Mouse (Mus musculus): ENCODE measurements around the gene Abca2. TPM values are rescaled to one million over a fixed set of nuclear protein-coding genes. Genes with fewer than 3 reads are reported as not detected.
"Not testable (repeated sequence)": the region's sequence is repeated elsewhere in the genome, so short reads cannot be mapped to it uniquely, and the experiment has no call there.

The Abca2 gene
- polyA plus RNA-seq, 1 experiment from 2014 or later, result 6.2 TPM

GRCm38 (mm10) chr2:25402377-25402971, 26.0 kb upstream of the Abca2 start:
- Histone ChIP-seq H3K36me3 (peaks cover 10% of the 10 kb centered on the region; the same call in 1 of the 2 replicates), H3K27me3 (ENCODE audit: low read depth, poor library complexity, severe bottlenecking) (peaks cover 68% of the 10 kb centered on the region), H3K4me3 (peak overlapping the region; percentile 83), H3K4me1 (peaks cover 40% of the 10 kb centered on the region), H3K9me3 (replicated peaks) (no peaks in the 10 kb centered on the region), H3K27ac (replicated peaks) (peak overlapping the region; percentile 88)
- WGBS, result 1% methylated on average over 13 of the region's 13 CpGs
- peak; percentile 81 for DNase-seq (ENCODE audit: low spot score)

- peak; percentile 74 for DNase-seq (ENCODE audit: low spot score)
- peak overlapping the region; percentile 88 for H3K27ac ChIP-seq (replicated peaks)
- under 1% methylated on average over 54 of the region's 54 CpGs for WGBS
- H3K36me3 ChIP-seq, result peaks cover 17% of the 10 kb centered on the region
- peaks cover 62% of the 10 kb centered on the region for H3K27me3 ChIP-seq (ENCODE audit: low read depth, poor library complexity, severe bottlenecking)
- H3K4me3 ChIP-seq, result peak overlapping the region; percentile 83
- peaks cover 42% of the 10 kb centered on the region for H3K4me1 ChIP-seq
- no peaks in the 10 kb centered on the region for H3K9me3 ChIP-seq (replicated peaks)
Observed at GRCm38 (mm10) chr2:25402972-25403601, 25.4 kb upstream of the Abca2 start.

GRCm38 (mm10) chr2:25403994-25404393, 24.5 kb upstream of the Abca2 start:
- WGBS, result 86% methylated on average over 4 of the region's 4 CpGs
- Histone ChIP-seq H3K4me3 (peak overlapping the region; percentile 83), H3K27me3 (ENCODE audit: low read depth, poor library complexity, severe bottlenecking) (peaks cover 53% of the 10 kb centered on the region), H3K36me3 (peaks cover 25% of the 10 kb centered on the region), H3K27ac (replicated peaks) (peak overlapping the region; percentile 88; the same call in 1 of the 2 replicates), H3K9me3 (replicated peaks) (no peaks in the 10 kb centered on the region), H3K4me1 (peaks cover 42% of the 10 kb centered on the region)
- no peak for DNase-seq (ENCODE audit: low spot score)

- Histone ChIP-seq H3K27ac (replicated peaks) (no peak overlapping the region), H3K27me3 (ENCODE audit: low read depth, poor library complexity, severe bottlenecking) (peaks cover 9% of the 10 kb centered on the region; the same call in 1 of the 2 replicates), H3K4me1 (peaks cover 16% of the 10 kb centered on the region), H3K36me3 (peaks cover 33% of the 10 kb centered on the region), H3K9me3 (replicated peaks) (no peaks in the 10 kb centered on the region), H3K4me3 (no peak overlapping the region)
- 85% methylated on average over 10 of the region's 10 CpGs for WGBS
- DNase-seq (ENCODE audit: low spot score), result no peak
Observed at GRCm38 (mm10) chr2:25408908-25409307, 19.6 kb upstream of the Abca2 start.

- DNase-seq (ENCODE audit: low spot score); H3K27me3 ChIP-seq (ENCODE audit: low read depth, poor library complexity, severe bottlenecking); H3K4me1 ChIP-seq; H3K9me3 ChIP-seq (replicated peaks); H3K27ac ChIP-seq (replicated peaks); H3K4me3 ChIP-seq: not testable (repeated sequence)
- peaks cover 14% of the 10 kb centered on the region for H3K36me3 ChIP-seq
Observed at GRCm38 (mm10) chr2:25413436-25413835, 15.1 kb upstream of the Abca2 start.

GRCm38 (mm10) chr2:25417426-25417825, 11.1 kb upstream of the Abca2 start:
- no peak for DNase-seq (ENCODE audit: low spot score)
- peaks cover 8% of the 10 kb centered on the region; the same call in 1 of the 2 replicates for H3K4me1 ChIP-seq
- WGBS, result 26% methylated on average over 3 of the region's 3 CpGs
- no peak overlapping the region for H3K4me3 ChIP-seq
- H3K36me3 ChIP-seq, result no peaks in the 10 kb centered on the region
- no peak overlapping the region for H3K27ac ChIP-seq (replicated peaks)
- no peaks in the 10 kb centered on the region for H3K9me3 ChIP-seq (replicated peaks)
- 0 out of 2 replicates have a peak, but pooled peaks cover under 1% of the 10 kb centered on the region for H3K27me3 ChIP-seq (ENCODE audit: low read depth, poor library complexity, severe bottlenecking)

GRCm38 (mm10) chr2:25421896-25422295, 6.6 kb upstream of the Abca2 start:
- Histone ChIP-seq H3K27me3 (ENCODE audit: low read depth, poor library complexity, severe bottlenecking) (peaks cover 43% of the 10 kb centered on the region), H3K4me3 (no peak overlapping the region), H3K27ac (replicated peaks) (no peak overlapping the region), H3K9me3 (replicated peaks) (no peaks in the 10 kb centered on the region), H3K36me3 (no peaks in the 10 kb centered on the region), H3K4me1 (peaks cover 3% of the 10 kb centered on the region; the same call in 1 of the 2 replicates)
- DNase-seq (ENCODE audit: low spot score), result peak; percentile 60
- WGBS, result 23% methylated on average over 3 of the region's 3 CpGs

- Histone ChIP-seq H3K36me3 (no peaks in the 10 kb centered on the region), H3K9me3 (replicated peaks) (no peaks in the 10 kb centered on the region), H3K4me1 (no peaks in the 10 kb centered on the region), H3K27ac (replicated peaks) (no peak within 1 kb of the TSS), H3K4me3 (no peak within 1 kb of the TSS), H3K27me3 (ENCODE audit: low read depth, poor library complexity, severe bottlenecking) (peaks cover 43% of the 10 kb centered on the region)
- WGBS, result 72% methylated on average over 17 of the region's 17 CpGs
- DNase-seq (ENCODE audit: low spot score), result no peak
Observed at GRCm38 (mm10) chr2:25422587-25423410, 5.7 kb upstream of the Abca2 start, which contains the start of gene Fut7. Fut7 (plus strand) TSS chr2:25423267.

GRCm38 (mm10) chr2:25423626-25424025, 4.9 kb upstream of the Abca2 start:
- Histone ChIP-seq H3K4me3 (no peak overlapping the region), H3K9me3 (replicated peaks) (no peaks in the 10 kb centered on the region), H3K27ac (replicated peaks) (no peak overlapping the region), H3K4me1 (peaks cover 5% of the 10 kb centered on the region; the same call in 1 of the 2 replicates), H3K27me3 (ENCODE audit: low read depth, poor library complexity, severe bottlenecking) (peaks cover 43% of the 10 kb centered on the region), H3K36me3 (no peaks in the 10 kb centered on the region)
- no peak for DNase-seq (ENCODE audit: low spot score)
- WGBS, result 70% methylated on average over 1 of the region's 1 CpGs

- Histone ChIP-seq H3K4me1 (peaks cover 23% of the 10 kb centered on the region), H3K27me3 (ENCODE audit: low read depth, poor library complexity, severe bottlenecking) (peaks cover 60% of the 10 kb centered on the region), H3K4me3 (no peak overlapping the region), H3K9me3 (replicated peaks) (no peaks in the 10 kb centered on the region), H3K27ac (replicated peaks) (no peak overlapping the region), H3K36me3 (no peaks in the 10 kb centered on the region)
- DNase-seq (ENCODE audit: low spot score), result no peak
- WGBS, result 52% methylated on average over 27 of the region's 27 CpGs
Observed at GRCm38 (mm10) chr2:25425481-25425880, 3.0 kb upstream of the Abca2 start.

GRCm38 (mm10) chr2:25426721-25427191, 1.7 kb upstream of the Abca2 start:
- no peaks in the 10 kb centered on the region for H3K36me3 ChIP-seq
- 36% methylated on average over 5 of the region's 5 CpGs for WGBS
- peaks cover 65% of the 10 kb centered on the region for H3K27me3 ChIP-seq (ENCODE audit: low read depth, poor library complexity, severe bottlenecking)
- no peak overlapping the region for H3K4me3 ChIP-seq
- no peaks in the 10 kb centered on the region for H3K9me3 ChIP-seq (replicated peaks)
- H3K27ac ChIP-seq (replicated peaks), result no peak overlapping the region
- DNase-seq (ENCODE audit: low spot score), result peak; percentile 81
- H3K4me1 ChIP-seq, result peaks cover 36% of the 10 kb centered on the region

GRCm38 (mm10) chr2:25427256-25427655, 1.2 kb upstream of the Abca2 start:
- Histone ChIP-seq H3K27me3 (ENCODE audit: low read depth, poor library complexity, severe bottlenecking) (peaks cover 65% of the 10 kb centered on the region), H3K36me3 (no peaks in the 10 kb centered on the region), H3K27ac (replicated peaks) (no peak overlapping the region), H3K4me1 (peaks cover 41% of the 10 kb centered on the region), H3K9me3 (replicated peaks) (no peaks in the 10 kb centered on the region), H3K4me3 (no peak overlapping the region)
- WGBS, result 88% methylated on average over 5 of the region's 5 CpGs
- DNase-seq (ENCODE audit: low spot score), result no peak

All from midbrain, embryonic 10.5 days (tissue).